Mouse (Mus musculus) hindbrain, postnatal 0 days (tissue): ENCODE data around the gene Lce3e. TPM values are rescaled to one million over a fixed set of nuclear protein-coding genes. Genes with fewer than 3 reads are reported as not detected.

Experiments used
- ATAC-seq: fragments of 200-750 bp; cut with Nextera tagmentation; 2 replicates; pipeline ENCODE4 v1.8.0; 2017; ENCODE audit warnings: mild to moderate bottlenecking, moderate TSS enrichment, moderate library complexity
- DNase-seq: peaks from one replicate; pipeline ENCODE4 v3.0.0-alpha.2; 2015; ENCODE audit warnings: low spot score
- H3K27ac ChIP-seq: fragments of 300-500 bp; sonication (generic); 2 replicates; pipeline ENCODE4 v1.5.1; 2014; ENCODE audit warnings: mild to moderate bottlenecking
- H3K27me3 ChIP-seq: fragments of 300-500 bp; sonication (generic); 2 replicates; pipeline ENCODE4 v1.6.1; 2014; ENCODE audit warnings: low read length, mixed read lengths; ENCODE audit not compliant: insufficient read depth
- H3K36me3 ChIP-seq: fragments of 300-500 bp; sonication (generic); 2 replicates; pipeline ENCODE4 v1.6.1; 2014; ENCODE audit warnings: low read length, mixed read lengths; ENCODE audit not compliant: insufficient read depth
- H3K4me1 ChIP-seq: fragments of 300-500 bp; sonication (generic); 2 replicates; pipeline ENCODE4 v1.6.1; 2014; ENCODE audit warnings: antibody characterized with exemption, low read length, mixed read lengths; ENCODE audit not compliant: insufficient read depth
- H3K4me2 ChIP-seq: fragments of 300-500 bp; sonication (generic); 2 replicates; pipeline ENCODE4 v1.6.1; 2014; ENCODE audit warnings: low read depth, mild to moderate bottlenecking, low read length, moderate library complexity, mixed read lengths
- H3K4me3 ChIP-seq: fragments of 300-500 bp; sonication (generic); 2 replicates; pipeline ENCODE4 v1.5.1; 2014; ENCODE audit warnings: low read length
- H3K9ac ChIP-seq: fragments of 300-500 bp; sonication (generic); replicated peaks from 2 replicates; pipeline ENCODE4 v1.6.1; 2014; ENCODE audit warnings: mild to moderate bottlenecking, low read length, moderate library complexity, mixed read lengths
- H3K9me3 ChIP-seq: fragments of 300-500 bp; sonication (generic); 2 replicates; pipeline ENCODE4 v1.6.1; 2016; ENCODE audit warnings: low read length, mixed read lengths
- CTCF ChIP-seq: IDR thresholded peaks from 2 replicates; pipeline ENCODE4 v1.5.1; 2016; ENCODE audit warnings: antibody characterized with exemption, control low read depth, low read depth
- WGBS: fragments of 180-500 bp; shearing (Covaris S2); extraction: QIAGEN DNeasy Blood & Tissue Kit; methylation state at CpG from one replicate; pipeline ENCODE4 v1.1.7; 2014; 5-methylcytosine and 5-hydroxymethylcytosine counted together
- polyA plus RNA-seq: library from polyadenylated mRNA; unstranded; fragments of >200 nt; fragmentation: Nextera tagmentation; extraction: Ambion mirVana; gene quantifications from 2 replicates; pipeline ENCODE4 v1.2.1, GENCODE M21; 2015
- total RNA-seq: library from RNA; depleted of rRNA; stranded (reverse); fragments of >200 nt; gene quantifications from 2 replicates; pipeline ENCODE4 v1.2.3, GENCODE M21; 2014; rRNA removed

The Lce3e gene
- total RNA-seq = not detected in 2 replicates
- polyA plus RNA-seq = not detected in 2 replicates

- Histone ChIP-seq H3K36me3 (no peaks in the 10 kb centered on the region), H3K27me3 (no peaks in the 10 kb centered on the region), H3K4me3 (no peak within 1 kb of the TSS), H3K9ac (no peak within 1 kb of the TSS), H3K9me3 (no peaks in the 10 kb centered on the region), H3K27ac (no peak within 1 kb of the TSS), H3K4me2 (no peak within 1 kb of the TSS), H3K4me1 (no peaks in the 10 kb centered on the region)
- TF ChIP-seq CTCF = no peak
- ATAC-seq (no peak), DNase-seq (no peak)
- 94% methylated on average over 2 of the region's 2 CpGs for WGBS
Observed at GRCm38 (mm10) chr3:92966761-92967160, at the start of gene Lce3e. Gene Lce3e, plus strand, starts transcription at chr3:92967061.

GRCm38 (mm10) chr3:92920364-92920763, 46.5 kb upstream of the Lce3e start:
- Histone ChIP-seq H3K27me3 (no peaks in the 10 kb centered on the region), H3K4me1 (no peaks in the 10 kb centered on the region), H3K4me2 (no peak overlapping the region), H3K9ac (no peak overlapping the region), H3K4me3 (no peak overlapping the region), H3K9me3 (no peaks in the 10 kb centered on the region), H3K27ac (no peak overlapping the region), H3K36me3 (no peaks in the 10 kb centered on the region)
- DNase-seq (peak; percentile 23), ATAC-seq (no peak)
- 61% methylated on average over 4 of the region's 4 CpGs for WGBS
- TF ChIP-seq CTCF = peak; percentile 49

GRCm38 (mm10) chr3:92926130-92926529, 40.7 kb upstream of the Lce3e start, which contains the start of gene Lce3a:
Gene Lce3a, minus strand, starts transcription at chr3:92926230.
- ATAC-seq (no peak), DNase-seq (no peak)

GRCm38 (mm10) chr3:92932679-92933078, 34.2 kb upstream of the Lce3e start, which contains the start of gene Lce3b:
Gene Lce3b, plus strand, starts transcription at chr3:92932979.
- no peak for TF ChIP-seq CTCF
- no peak for ATAC-seq
- H3K4me1 ChIP-seq = no peaks in the 10 kb centered on the region
- H3K27ac ChIP-seq = no peak within 1 kb of the TSS
- no peak within 1 kb of the TSS for H3K9ac ChIP-seq
- no peak within 1 kb of the TSS for H3K4me3 ChIP-seq
- H3K36me3 ChIP-seq = no peaks in the 10 kb centered on the region
- WGBS = 57% methylated on average over 2 of the region's 2 CpGs
- H3K27me3 ChIP-seq = no peaks in the 10 kb centered on the region
- H3K4me2 ChIP-seq = no peak within 1 kb of the TSS
- no peaks in the 10 kb centered on the region for H3K9me3 ChIP-seq
- DNase-seq = no peak

More at GRCm38 (mm10) chr3:92926130-92926529, 40.7 kb upstream of the Lce3e start, which contains the start of gene Lce3a:
- Histone ChIP-seq H3K27ac (no peak within 1 kb of the TSS), H3K27me3 (no peaks in the 10 kb centered on the region), H3K4me2 (no peak within 1 kb of the TSS), H3K4me1 (no peaks in the 10 kb centered on the region), H3K36me3 (no peaks in the 10 kb centered on the region), H3K9ac (no peak within 1 kb of the TSS), H3K4me3 (no peak within 1 kb of the TSS), H3K9me3 (no peaks in the 10 kb centered on the region)
- 77% methylated on average over 2 of the region's 2 CpGs for WGBS
- TF ChIP-seq CTCF = no peak

- no peak for DNase-seq
- WGBS = 78% methylated on average over 1 of the region's 1 CpGs
Observed at GRCm38 (mm10) chr3:92944186-92944585, 22.7 kb upstream of the Lce3e start, which contains the start of gene Lce3c. Gene Lce3c, plus strand, starts transcription at chr3:92944486.

GRCm38 (mm10) chr3:92957090-92957489, 9.8 kb upstream of the Lce3e start, which contains the start of gene Lce3d:
Gene Lce3d, plus strand, starts transcription at chr3:92957390.
- Histone ChIP-seq H3K9me3 (no peaks in the 10 kb centered on the region), H3K36me3 (no peaks in the 10 kb centered on the region), H3K4me1 (no peaks in the 10 kb centered on the region), H3K4me2 (no peak within 1 kb of the TSS), H3K27me3 (no peaks in the 10 kb centered on the region), H3K4me3 (no peak within 1 kb of the TSS), H3K27ac (no peak within 1 kb of the TSS), H3K9ac (no peak within 1 kb of the TSS)
- TF ChIP-seq CTCF = no peak
- ATAC-seq (no peak), DNase-seq (no peak)
- WGBS = 97% methylated on average over 1 of the region's 1 CpGs

More at GRCm38 (mm10) chr3:92944186-92944585, 22.7 kb upstream of the Lce3e start, which contains the start of gene Lce3c:
- Histone ChIP-seq H3K36me3 (no peaks in the 10 kb centered on the region), H3K9me3 (no peaks in the 10 kb centered on the region), H3K4me3 (no peak within 1 kb of the TSS), H3K4me1 (no peaks in the 10 kb centered on the region), H3K4me2 (no peak within 1 kb of the TSS), H3K27ac (no peak within 1 kb of the TSS), H3K9ac (no peak within 1 kb of the TSS), H3K27me3 (no peaks in the 10 kb centered on the region)
- no peak for ATAC-seq
- TF ChIP-seq CTCF = no peak

- no peak for ATAC-seq
- DNase-seq = no peak
- no peak for TF ChIP-seq CTCF
- Histone ChIP-seq H3K27me3 (no peaks in the 10 kb centered on the region), H3K27ac (no peak overlapping the region), H3K9me3 (no peaks in the 10 kb centered on the region), H3K4me2 (no peak overlapping the region), H3K36me3 (no peaks in the 10 kb centered on the region), H3K4me3 (no peak overlapping the region), H3K9ac (no peak overlapping the region), H3K4me1 (no peaks in the 10 kb centered on the region)
- WGBS = 75% methylated on average over 2 of the region's 2 CpGs
Observed at GRCm38 (mm10) chr3:92978484-92978883, 11.6 kb downstream of the Lce3e start.
